Mouse (Mus musculus): ENCODE data around the gene Kcnh1.

GRCm38 (mm10) chr1:192214666-192215065 is 24.1 kb downstream of the Kcnh1 start:
- TF ChIP-seq CTCF (IDR thresholded peaks at IDR 0.05; ENCODE audit: low read depth) (no peak), EP300 (IDR thresholded peaks at IDR 0.05; ENCODE audit: low read depth) (no peak)

All from liver, postnatal 0 days (tissue).